Mouse (Mus musculus) cortical plate, adult 2 months (tissue): ENCODE results near the gene Dnajc4.

Experiments
- CTCF ChIP-seq: fragments of 200-500 bp; IDR thresholded peaks from 2 replicates; pipeline ENCODE4 v1.5.1; 2011; ENCODE audit warnings: mild to moderate bottlenecking, control low read depth, low read length; ENCODE audit not compliant: insufficient read depth; ENCODE audit errors: extremely low read depth
- POLR2A ChIP-seq: fragments of 200-500 bp; IDR thresholded peaks from 2 replicates; pipeline ENCODE4 v1.6.1; 2011; ENCODE audit warnings: mild to moderate bottlenecking, low read length, control low read depth; ENCODE audit not compliant: insufficient read depth; ENCODE audit errors: extremely low read depth

DNA sequence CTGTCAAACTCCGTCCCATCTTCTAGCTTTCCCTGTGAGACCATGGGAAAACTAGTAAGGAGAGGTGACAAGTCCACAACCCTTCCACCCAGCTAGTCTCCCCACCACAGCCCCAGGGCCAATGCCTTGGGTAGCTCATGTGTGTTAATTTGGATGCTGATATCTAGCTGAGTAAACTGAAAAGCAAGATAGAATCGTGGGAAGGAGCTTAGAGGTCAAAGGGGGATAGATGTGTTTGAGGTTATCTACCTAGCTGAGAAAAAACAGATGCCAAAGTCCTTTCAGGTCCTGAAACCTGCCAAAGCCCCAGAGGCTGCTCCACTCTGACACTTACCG lies 13.8 kb downstream of the Dnajc4 start:
- TF ChIP-seq POLR2A (no peak), CTCF (no peak)
